Mouse (Mus musculus) testis, adult 2 months (tissue): ENCODE data around the gene Tex46. TPM values are rescaled to one million over a fixed set of nuclear protein-coding genes. Genes with fewer than 3 reads are reported as not detected.

Source experiments
- H3K27ac ChIP-seq: fragments of 200-500 bp; 2 replicates; pipeline ENCODE4 v1.5.1; 2012; ENCODE audit warnings: low read depth, low read length; ENCODE audit not compliant: control insufficient read depth, insufficient read depth
- H3K27me3 ChIP-seq: fragments of 200-500 bp; 2 replicates; pipeline ENCODE4 v1.6.1; 2012; ENCODE audit warnings: mild to moderate bottlenecking, low read length, moderate library complexity; ENCODE audit not compliant: control insufficient read depth, insufficient read depth
- H3K36me3 ChIP-seq: fragments of 200-500 bp; 2 replicates; pipeline ENCODE4 v1.6.1; 2012; ENCODE audit warnings: mild to moderate bottlenecking, low read length; ENCODE audit not compliant: control insufficient read depth, insufficient read depth
- H3K4me1 ChIP-seq: fragments of 200-500 bp; 2 replicates; pipeline ENCODE4 v1.6.1; 2012; ENCODE audit warnings: low read length; ENCODE audit not compliant: control insufficient read depth, insufficient read depth
- H3K4me3 ChIP-seq: fragments of 200-500 bp; 2 replicates; pipeline ENCODE4 v1.5.1; 2012; ENCODE audit warnings: low read depth, mild to moderate bottlenecking, low read length, moderate library complexity, mixed read lengths; ENCODE audit not compliant: control insufficient read depth
- CTCF ChIP-seq: fragments of 200-500 bp; IDR thresholded peaks from 2 replicates; pipeline ENCODE4 v1.5.1; 2012; ENCODE audit warnings: low read depth, mild to moderate bottlenecking, inconsistent platforms, low read length, moderate library complexity; ENCODE audit not compliant: control insufficient read depth, insufficient read depth, insufficient replicate concordance
- POLR2A ChIP-seq: fragments of 200-500 bp; IDR thresholded peaks from 2 replicates; pipeline ENCODE4 v1.6.1; 2012; ENCODE audit warnings: low read depth, mild to moderate bottlenecking, inconsistent platforms, low read length, moderate library complexity; ENCODE audit not compliant: control insufficient read depth
- polyA plus RNA-seq: library from polyadenylated mRNA; depleted of rRNA; stranded (reverse); fragments of >200 nt; gene quantifications from 2 replicates; pipeline ENCODE4 v1.2.3, GENCODE M21; 2012

Tex46 gene
- polyA plus RNA-seq, 1 experiment: 68.3 TPM

DNA sequence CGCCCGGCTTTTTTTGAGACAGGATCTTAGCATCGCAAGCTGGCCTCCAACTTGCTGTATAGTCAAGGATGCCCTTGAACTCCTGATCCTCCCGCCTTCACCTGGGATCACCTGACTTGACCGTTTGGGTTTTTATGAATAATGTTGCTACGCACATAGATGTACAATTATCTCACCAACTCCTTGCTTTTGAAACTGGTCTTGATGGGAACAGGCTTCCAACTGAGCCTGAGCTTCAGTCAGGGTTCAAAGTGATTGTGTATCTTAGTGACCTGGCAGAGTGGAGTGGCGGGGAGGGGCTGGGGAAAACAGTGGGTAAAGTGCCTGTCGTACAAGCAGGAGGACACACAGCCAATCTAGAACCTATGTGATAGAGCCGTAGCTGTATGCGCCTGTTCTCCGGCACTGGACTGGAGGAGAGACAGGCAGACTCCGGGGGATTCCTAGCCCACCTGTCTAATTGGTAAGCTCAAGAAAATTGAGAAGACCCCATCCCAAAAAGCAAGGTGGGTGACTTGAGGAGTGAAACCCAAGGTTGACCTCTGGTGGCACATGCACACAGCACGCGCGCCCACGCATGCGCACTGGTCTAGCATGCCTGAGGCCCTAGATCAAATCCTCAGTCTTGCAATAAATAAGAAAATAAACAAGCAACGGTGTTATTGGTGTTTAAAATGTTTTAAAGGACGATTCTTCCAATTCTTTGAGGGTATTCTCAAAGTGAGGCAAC lies 4.3 kb upstream of the Tex46 start:
- Histone ChIP-seq H3K27ac (no peak overlapping the region), H3K36me3 (no peaks in the 10 kb centered on the region), H3K4me1 (peaks cover 9% of the 10 kb centered on the region), H3K27me3 (no peaks in the 10 kb centered on the region), H3K4me3 (peak overlapping the region; percentile 61)
- no peak for TF ChIP-seq CTCF
- no peak for TF ChIP-seq POLR2A

DNA sequence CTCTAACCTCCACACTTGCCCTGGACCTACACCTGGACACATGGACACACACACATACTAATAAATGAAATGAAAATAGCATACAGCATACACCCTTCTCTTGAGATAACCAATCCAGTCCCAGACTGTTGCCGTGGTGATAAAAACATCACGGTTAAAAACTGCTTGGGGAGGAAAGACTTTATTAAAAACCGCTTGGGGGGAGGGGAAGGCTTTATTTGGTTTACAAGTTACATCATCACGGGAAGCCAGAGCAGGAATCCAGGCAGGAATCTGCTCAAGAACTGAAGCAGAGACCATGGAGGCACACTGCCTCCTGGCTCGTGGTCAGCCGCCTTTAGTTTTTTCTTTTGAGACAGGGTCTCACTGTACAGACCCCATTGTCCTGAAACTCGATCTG lies 3.4 kb downstream of the Tex46 start:
- TF ChIP-seq POLR2A (no peak), CTCF (no peak)
- no peaks in the 10 kb centered on the region for H3K4me1 ChIP-seq
- H3K36me3 ChIP-seq: no peaks in the 10 kb centered on the region
- no peak overlapping the region for H3K4me3 ChIP-seq
- no peak overlapping the region for H3K27ac ChIP-seq
- no peaks in the 10 kb centered on the region for H3K27me3 ChIP-seq

DNA sequence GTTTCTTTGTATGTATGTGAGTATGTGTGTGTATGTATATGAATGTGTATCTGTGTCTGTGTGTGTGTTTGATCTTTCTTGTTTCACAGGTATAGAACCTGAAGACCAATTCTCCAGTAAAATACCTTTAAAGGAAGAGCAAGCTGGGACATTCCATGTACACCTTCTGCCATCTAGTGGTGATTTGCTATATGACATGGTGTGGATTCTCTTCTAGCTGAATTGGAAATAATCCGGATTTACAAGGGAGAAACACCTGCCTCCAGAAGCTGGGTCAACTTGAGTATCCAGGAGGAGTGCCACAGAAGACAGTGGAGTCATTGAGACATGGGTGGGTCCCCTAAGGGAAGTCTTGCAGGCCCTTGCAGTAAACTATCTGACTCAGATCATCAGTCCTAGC lies 11.1 kb downstream of the Tex46 start:
- H3K27ac ChIP-seq: no peak overlapping the region
- H3K36me3 ChIP-seq: no peaks in the 10 kb centered on the region
- TF ChIP-seq POLR2A (no peak), CTCF (peak; percentile 51; the same call in 1 of the 2 replicates)

DNA sequence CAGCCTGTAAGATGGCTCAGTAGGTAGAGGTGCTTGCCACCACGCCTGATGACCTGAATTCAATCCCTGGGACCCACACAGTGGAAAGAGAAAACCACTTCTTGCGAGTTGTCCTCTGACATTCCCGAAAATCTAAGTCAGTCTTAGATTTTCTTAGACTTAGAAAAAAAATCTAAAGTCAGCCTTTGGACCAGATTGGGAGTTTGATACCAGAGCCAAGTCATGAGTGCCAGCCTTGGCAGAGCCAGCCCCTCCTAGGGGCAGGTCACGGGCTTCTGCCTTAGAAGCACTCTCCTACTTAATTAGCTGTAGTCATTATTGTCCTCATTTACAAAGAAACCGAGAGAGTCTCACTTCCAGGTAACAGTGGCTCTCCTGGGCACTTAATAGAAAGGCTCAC lies 11.7 kb downstream of the Tex46 start:
- no peak overlapping the region for H3K27ac ChIP-seq
- H3K27me3 ChIP-seq: no peaks in the 10 kb centered on the region
- no peaks in the 10 kb centered on the region for H3K36me3 ChIP-seq
- no peak overlapping the region for H3K4me3 ChIP-seq
- TF ChIP-seq CTCF (no peak), POLR2A (no peak)
- H3K4me1 ChIP-seq: no peaks in the 10 kb centered on the region

More for the DNA sequence above, 11.1 kb downstream of the Tex46 start:
- H3K4me3 ChIP-seq: no peak overlapping the region
- no peaks in the 10 kb centered on the region for H3K4me1 ChIP-seq
- H3K27me3 ChIP-seq: no peaks in the 10 kb centered on the region

DNA sequence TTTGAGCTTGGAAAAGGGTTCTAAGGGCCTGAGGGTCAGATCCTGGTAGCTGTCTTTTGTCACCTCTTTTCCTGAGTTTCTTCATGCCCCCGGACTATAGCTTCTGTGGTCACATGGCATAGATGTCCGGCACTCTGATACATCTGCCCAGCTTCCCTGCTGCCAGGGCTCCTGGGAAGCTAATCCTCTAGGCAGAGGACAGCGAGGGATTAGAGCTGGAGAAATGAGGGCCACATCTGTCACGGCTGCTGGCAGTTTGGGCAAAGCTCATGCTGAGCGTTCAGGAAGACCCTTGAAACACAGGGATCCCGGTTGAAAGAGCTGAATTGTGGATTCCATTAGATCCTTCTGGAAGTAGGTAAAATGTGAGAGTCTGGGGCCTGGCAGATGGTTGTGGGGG lies 12.2 kb downstream of the Tex46 start, which contains the start of gene Lactbl1:
Lactbl1 (plus strand) TSS at position 234 of the 400 bp plus-strand sequence.
- no peak within 1 kb of the TSS for H3K27ac ChIP-seq
- no peak for TF ChIP-seq POLR2A
- H3K4me1 ChIP-seq: no peaks in the 10 kb centered on the region
- no peaks in the 10 kb centered on the region for H3K36me3 ChIP-seq
- H3K27me3 ChIP-seq: no peaks in the 10 kb centered on the region
- H3K4me3 ChIP-seq: no peak within 1 kb of the TSS

GRCm38 (mm10) chr4:136626590-136626989 lies 16.4 kb downstream of the Tex46 start:
- Histone ChIP-seq H3K27ac (no peak overlapping the region), H3K27me3 (no peaks in the 10 kb centered on the region), H3K4me3 (no peak overlapping the region), H3K36me3 (no peaks in the 10 kb centered on the region), H3K4me1 (no peaks in the 10 kb centered on the region)
- no peak for TF ChIP-seq POLR2A
- TF ChIP-seq CTCF: no peak

DNA sequence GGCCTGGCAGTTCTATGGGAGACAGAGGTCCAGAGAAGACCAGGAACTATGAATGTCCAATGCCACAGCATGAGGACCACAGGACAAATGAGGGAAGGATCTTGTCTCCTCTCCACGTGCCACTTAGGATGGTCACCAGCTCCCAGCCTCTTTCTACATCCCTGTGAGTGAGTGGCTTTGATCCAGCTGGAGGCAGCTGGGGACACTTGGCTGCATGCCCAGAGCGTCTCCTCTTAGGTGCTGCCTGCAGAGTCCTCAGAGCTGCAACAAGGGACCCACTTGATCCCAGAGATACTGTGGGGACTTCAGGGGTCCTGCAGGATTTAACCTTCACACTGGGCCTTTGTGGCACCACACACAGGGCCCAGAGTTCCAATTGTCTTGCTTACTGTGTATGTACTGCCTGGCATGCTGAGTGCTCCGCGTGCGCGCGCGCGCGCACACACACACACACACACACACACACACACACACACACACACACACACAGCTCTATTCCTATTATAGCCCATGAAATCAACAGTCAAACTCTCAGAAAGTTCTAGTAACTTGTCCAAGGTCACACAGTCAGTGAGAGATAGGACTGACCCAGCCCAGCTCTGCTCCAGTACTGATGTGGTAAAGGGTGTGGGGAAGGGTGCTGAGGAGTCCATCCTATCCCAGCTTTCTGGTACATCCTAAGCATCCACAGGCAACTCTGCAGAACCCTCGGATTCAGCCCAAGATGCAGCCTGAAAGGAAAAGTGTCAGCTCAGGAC lies 21.2 kb downstream of the Tex46 start:
- H3K27ac ChIP-seq: no peak overlapping the region
- no peak overlapping the region for H3K4me3 ChIP-seq
- peaks cover 18% of the 10 kb centered on the region for H3K4me1 ChIP-seq
- no peaks in the 10 kb centered on the region for H3K27me3 ChIP-seq
- TF ChIP-seq CTCF: no peak
- no peak for TF ChIP-seq POLR2A
- H3K36me3 ChIP-seq: no peaks in the 10 kb centered on the region
